Comparison of ENCODE assay signal across 8 mouse cellular contexts in genomic region chr3:139073801-139074483, GRCm38 (mm10). TPM values are rescaled to one million over a fixed set of nuclear protein-coding genes. Genes with fewer than 3 reads are reported as not detected.
DNase-seq lines count a peak whose midpoint lies in the region; ATAC-seq and TF ChIP-seq lines count a peak whose summit lies in the region.

No protein-coding gene starts in this region.

- H3K4me2 ChIP-seq in embryonic facial prominence, embryonic 13.5 days, result peak overlapping the region; percentile 68

- no peak for TF ChIP-seq CTCF in cerebellum, adult 2 months (IDR thresholded peaks at IDR 0.05; ENCODE audit: borderline replicate concordance, insufficient read depth, low read depth, low read length)
- no peak for TF ChIP-seq CTCF in olfactory bulb, adult 2 months (IDR thresholded peaks at IDR 0.05; ENCODE audit: insufficient read depth, low read depth, low read length)

- H3K4me1 ChIP-seq in cerebellum, adult 2 months (ENCODE audit: control insufficient read depth, insufficient read depth, low read length), result peaks cover 9% of the 10 kb centered on the region
- H3K4me1 ChIP-seq in embryonic facial prominence, embryonic 13.5 days, result peaks cover 14% of the 10 kb centered on the region
- H3K4me1 ChIP-seq in limb, embryonic 10.5 days, result peaks cover 25% of the 10 kb centered on the region
- 0 out of 2 replicates have a peak, but pooled peaks cover 4% of the 10 kb centered on the region for H3K4me1 ChIP-seq in olfactory bulb, adult 2 months (ENCODE audit: control insufficient read depth, insufficient read depth, low read length)

- H3K9me3 ChIP-seq in embryonic facial prominence, embryonic 13.5 days, result no peaks in the 10 kb centered on the region
- no peaks in the 10 kb centered on the region for H3K9me3 ChIP-seq in limb, embryonic 10.5 days (replicated peaks)

- no peak for DNase-seq in cerebellum, adult 2 months
- no peak for DNase-seq in cerebellum, adult 18-20 months
- DNase-seq in B cell, adult 2 months, result peak; percentile 13
- no peak for DNase-seq in limb, embryonic 10.5 days (ENCODE audit: low spot score)
- DNase-seq in ovary, postnatal 36 days (ENCODE audit: low spot score), result no peak
- DNase-seq in right cerebral cortex, postnatal 36 days (ENCODE audit: low spot score in 2 of 2), result no peak

- no peaks in the 10 kb centered on the region for H3K27me3 ChIP-seq in cerebellum, adult 2 months (ENCODE audit: control insufficient read depth, insufficient read depth, low read length)
- H3K27me3 ChIP-seq in embryonic facial prominence, embryonic 13.5 days, result no peaks in the 10 kb centered on the region
- no peaks in the 10 kb centered on the region for H3K27me3 ChIP-seq in limb, embryonic 10.5 days (ENCODE audit: low read depth, poor library complexity, severe bottlenecking)

- no peak for TF ChIP-seq POLR2A in cerebellum, adult 2 months (IDR thresholded peaks at IDR 0.05; ENCODE audit: borderline replicate concordance, insufficient read depth, low read length)
- TF ChIP-seq POLR2A in olfactory bulb, adult 2 months (IDR thresholded peaks at IDR 0.05; ENCODE audit: insufficient read depth, low read depth, low read length), result no peak

- H3K9ac ChIP-seq in embryonic facial prominence, embryonic 13.5 days, result peak overlapping the region; percentile 94

- H3K36me3 ChIP-seq in embryonic facial prominence, embryonic 13.5 days, result no peaks in the 10 kb centered on the region
- H3K36me3 ChIP-seq in limb, embryonic 10.5 days, result no peaks in the 10 kb centered on the region

- H3K27ac ChIP-seq in cerebellum, adult 2 months (ENCODE audit: insufficient read depth, low read length), result peak overlapping the region; percentile 94
- H3K27ac ChIP-seq in embryonic facial prominence, embryonic 13.5 days, result peak overlapping the region; percentile 97
- H3K27ac ChIP-seq in limb, embryonic 10.5 days, result peak overlapping the region; percentile 97
- H3K27ac ChIP-seq in olfactory bulb, adult 2 months (ENCODE audit: insufficient read depth, low read depth, low read length), result peak overlapping the region; percentile 85

- 2% methylated on average over 12 of the region's 12 CpGs for WGBS in cerebellum, adult 2 months
- WGBS in embryonic facial prominence, embryonic 13.5 days, result 3% methylated on average over 12 of the region's 12 CpGs
- WGBS in limb, embryonic 10.5 days, result 6% methylated on average over 12 of the region's 12 CpGs
- under 1% methylated on average over 12 of the region's 12 CpGs for WGBS in olfactory bulb, adult 2 months

- ATAC-seq in embryonic facial prominence, embryonic 13.5 days (ENCODE audit: insufficient number of reproducible peaks, insufficient read depth, low FRiP score, low TSS enrichment, low read depth), result no peak

- H3K4me3 ChIP-seq in cerebellum, adult 2 months (replicated peaks; ENCODE audit: insufficient read depth, low read depth, low read length), result peak overlapping the region; percentile 85
- peak overlapping the region; percentile 89 for H3K4me3 ChIP-seq in embryonic facial prominence, embryonic 13.5 days
- peak overlapping the region; percentile 93 for H3K4me3 ChIP-seq in limb, embryonic 10.5 days
- peak overlapping the region; percentile 94 for H3K4me3 ChIP-seq in olfactory bulb, adult 2 months (ENCODE audit: insufficient read depth, low read depth, low read length)

RNA-seq across cellular contexts. Expression of gene Rap1gds1, which starts 1.1 kb away (rescaled TPM):
- polyA plus RNA-seq in cerebellum, adult 2 months (2012; rRNA removed), result 188 and 206 TPM in 2 replicates
- 59.7 and 69.3 TPM in 2 replicates for polyA plus RNA-seq in embryonic facial prominence, embryonic 13.5 days (2015; fragmentation: Nextera tagmentation; extraction: Ambion mirVana)
- 52.8 and 54.4 TPM in 2 replicates for polyA plus RNA-seq in limb, embryonic 10.5 days (2016; fragmentation: Nextera tagmentation; extraction: Ambion mirVana)
- polyA plus RNA-seq in olfactory bulb, adult 2 months (2012; ENCODE audit: insufficient read depth, insufficient read length, low replicate concordance, missing spikeins), result 126 and 181 TPM in 2 replicates

Comparison
In these comparisons a context has a peak if more than half of its experiments do, and no peak if none do; other contexts are left out.
1. DNase-seq: peak in B cell, adult 2 months (2 of 2); none in cerebellum, adult 2 months (0 of 2), cerebellum, adult 18-20 months (0 of 2), limb, embryonic 10.5 days (single experiment), ovary, postnatal 36 days (single experiment) and right cerebral cortex, postnatal 36 days (0 of 2).
2. Peak in every context shown above with its lines, with median percentiles within 50 percentile points of each other: H3K27ac ChIP-seq and H3K4me3 ChIP-seq.